Mouse (Mus musculus): ENCODE data around the gene Ptprm.

The Ptprm gene

GRCm38 (mm10) chr17:66701358-66702184, 652.7 kb downstream of the Ptprm start:
- DNase-seq (ENCODE audit: low read depth, low spot score) = no peak
- Histone ChIP-seq H3K27me3 (ENCODE audit: control insufficient read depth, insufficient read depth, low read length, poor library complexity, severe bottlenecking) (no peaks in the 10 kb centered on the region), H3K36me3 (ENCODE audit: control insufficient read depth, insufficient read depth, low read length, poor library complexity, severe bottlenecking) (no peaks in the 10 kb centered on the region)

DNA sequence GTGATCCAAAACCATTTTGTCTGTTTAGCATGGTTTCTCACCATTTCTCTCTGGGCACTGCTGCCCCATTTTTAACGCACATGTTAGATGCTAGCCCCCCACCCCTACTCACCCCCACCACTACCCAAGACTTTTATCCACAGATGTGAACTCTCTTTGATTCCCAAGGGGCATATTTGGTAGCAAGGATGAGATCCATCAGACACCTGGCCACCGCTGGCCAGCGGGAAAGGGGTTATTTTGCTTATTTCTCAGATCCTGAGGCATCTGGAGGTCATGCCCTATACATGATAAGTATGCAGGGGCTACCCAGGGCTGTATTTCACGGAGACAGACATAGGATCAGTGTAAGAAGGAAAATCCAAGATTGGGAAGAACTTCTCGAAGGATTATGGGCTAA, 654.4 kb downstream of the Ptprm start:
- H3K36me3 ChIP-seq (ENCODE audit: control insufficient read depth, insufficient read depth, low read length, poor library complexity, severe bottlenecking) = no peaks in the 10 kb centered on the region
- no peak for DNase-seq (ENCODE audit: low read depth, low spot score)
- H3K27me3 ChIP-seq (ENCODE audit: control insufficient read depth, insufficient read depth, low read length, poor library complexity, severe bottlenecking) = no peaks in the 10 kb centered on the region

DNA sequence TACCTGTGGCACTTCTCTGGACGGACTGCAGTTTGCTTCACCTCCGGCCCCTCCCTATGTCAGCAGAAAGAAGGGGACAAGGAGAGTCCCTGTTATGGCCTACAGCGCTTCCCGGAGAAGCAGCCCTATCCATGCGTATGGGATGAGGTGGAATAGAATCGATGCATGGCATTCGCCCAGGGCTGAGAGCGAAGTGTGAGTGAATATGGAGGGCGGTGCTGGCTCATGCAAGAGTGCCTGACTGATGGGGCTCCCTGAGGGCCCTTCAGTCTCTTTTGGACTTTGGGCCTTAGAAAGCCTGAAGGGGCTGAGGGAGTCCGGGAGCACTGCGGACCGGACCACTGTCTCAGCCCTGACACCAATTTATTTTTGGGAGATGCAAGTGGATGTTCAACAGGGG, 656.6 kb downstream of the Ptprm start:
- DNase-seq (ENCODE audit: low read depth, low spot score) = no peak
- no peaks in the 10 kb centered on the region for H3K36me3 ChIP-seq (ENCODE audit: control insufficient read depth, insufficient read depth, low read length, poor library complexity, severe bottlenecking)
- no peaks in the 10 kb centered on the region for H3K27me3 ChIP-seq (ENCODE audit: control insufficient read depth, insufficient read depth, low read length, poor library complexity, severe bottlenecking)

- Histone ChIP-seq H3K27me3 (ENCODE audit: control insufficient read depth, insufficient read depth, low read length, poor library complexity, severe bottlenecking) (no peaks in the 10 kb centered on the region), H3K36me3 (ENCODE audit: control insufficient read depth, insufficient read depth, low read length, poor library complexity, severe bottlenecking) (no peaks in the 10 kb centered on the region)
- no peak for DNase-seq (ENCODE audit: low read depth, low spot score)
Measured at GRCm38 (mm10) chr17:66696531-66697172, 657.6 kb downstream of the Ptprm start.

DNA sequence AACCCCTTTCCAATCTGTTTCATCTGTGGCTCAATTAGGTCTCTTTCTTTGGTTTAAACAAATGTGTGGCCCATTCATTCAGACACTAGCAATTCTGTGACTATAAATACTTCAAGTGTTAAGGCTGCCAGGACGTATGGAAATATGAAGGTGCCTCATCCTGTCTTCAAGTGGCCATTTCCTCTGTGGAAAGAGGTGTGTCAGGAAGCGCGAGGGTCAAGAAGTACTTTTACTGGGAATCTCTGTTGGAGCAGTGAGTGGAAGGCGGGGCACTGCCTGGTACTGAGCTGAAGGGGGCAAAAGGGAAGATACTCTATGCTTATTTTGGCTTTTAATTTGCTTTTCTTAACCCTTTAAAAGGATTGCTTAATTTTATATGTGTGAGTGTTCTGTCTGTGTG, 659.9 kb downstream of the Ptprm start:
- Histone ChIP-seq H3K36me3 (ENCODE audit: control insufficient read depth, insufficient read depth, low read length, poor library complexity, severe bottlenecking) (no peaks in the 10 kb centered on the region), H3K27me3 (ENCODE audit: control insufficient read depth, insufficient read depth, low read length, poor library complexity, severe bottlenecking) (no peaks in the 10 kb centered on the region)
- no peak for DNase-seq (ENCODE audit: low read depth, low spot score)

DNA sequence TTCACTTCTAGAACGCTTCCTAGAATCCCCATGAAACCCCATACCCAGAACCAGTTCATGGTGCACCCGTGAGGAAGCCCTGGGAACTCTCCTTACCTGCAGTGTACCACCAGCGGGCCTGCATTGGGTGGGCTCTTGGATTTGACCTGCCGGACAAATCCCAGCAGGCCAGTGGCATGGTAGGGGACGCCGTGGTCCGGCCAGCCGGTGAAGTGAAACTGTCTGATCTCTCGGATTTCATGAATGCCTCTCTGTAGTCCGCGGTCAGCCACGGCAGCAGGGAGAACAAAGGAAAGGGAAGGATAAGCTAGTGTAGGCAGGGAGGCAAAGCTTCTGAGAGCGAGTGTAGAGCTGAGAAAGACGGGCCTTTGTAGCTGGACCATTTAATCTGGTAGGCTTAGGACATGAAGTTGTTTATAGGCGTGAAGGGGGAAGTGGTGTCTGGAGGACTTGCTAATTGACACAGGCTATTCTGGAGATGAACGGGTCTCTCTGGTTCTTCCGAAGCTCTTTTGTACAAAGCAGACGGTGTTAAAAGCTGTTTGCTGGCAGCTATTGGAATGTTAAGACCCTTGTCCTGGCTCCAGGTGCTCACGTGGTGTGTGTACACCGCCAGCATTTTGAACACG, 660.5 kb downstream of the Ptprm start:
- DNase-seq (ENCODE audit: low read depth, low spot score) = no peak
- Histone ChIP-seq H3K36me3 (ENCODE audit: control insufficient read depth, insufficient read depth, low read length, poor library complexity, severe bottlenecking) (no peaks in the 10 kb centered on the region), H3K27me3 (ENCODE audit: control insufficient read depth, insufficient read depth, low read length, poor library complexity, severe bottlenecking) (no peaks in the 10 kb centered on the region)

DNA sequence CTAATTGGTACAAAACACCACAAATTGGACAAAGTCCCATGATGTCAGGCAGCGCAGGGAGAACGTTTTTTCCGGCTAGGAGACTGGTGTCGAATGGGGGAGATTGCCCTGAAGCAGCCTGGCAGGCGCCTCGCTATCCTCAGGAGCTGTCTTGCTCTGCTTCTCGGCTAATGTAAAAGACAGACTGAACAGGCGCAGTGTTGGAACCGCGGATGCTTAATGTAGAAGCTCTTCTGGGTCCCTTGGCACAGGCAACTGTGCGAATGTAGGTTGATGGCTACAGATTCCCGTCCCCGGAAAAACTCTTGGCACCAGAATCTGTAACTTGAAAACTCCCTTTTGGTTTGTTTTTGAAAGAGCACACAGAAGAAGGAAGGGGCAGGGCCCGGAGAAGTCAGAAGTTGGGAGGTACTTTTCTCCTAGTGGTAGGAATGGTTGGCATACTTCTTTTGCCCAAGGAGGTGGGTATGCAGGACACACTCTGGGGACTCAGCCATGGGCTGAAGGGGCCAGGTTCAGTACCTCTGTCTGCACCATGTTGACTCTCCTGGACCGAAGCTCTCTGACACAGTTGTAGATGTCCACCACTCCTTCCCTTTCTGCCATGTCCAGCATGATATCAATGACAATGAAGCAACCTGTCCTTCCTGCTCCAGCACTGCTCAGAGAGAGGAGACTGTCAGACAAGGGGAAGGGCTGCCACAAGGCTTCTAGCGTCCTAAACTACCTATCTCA, 661.1 kb downstream of the Ptprm start:
- Histone ChIP-seq H3K27me3 (ENCODE audit: control insufficient read depth, insufficient read depth, low read length, poor library complexity, severe bottlenecking) (no peaks in the 10 kb centered on the region), H3K36me3 (ENCODE audit: control insufficient read depth, insufficient read depth, low read length, poor library complexity, severe bottlenecking) (no peaks in the 10 kb centered on the region)
- DNase-seq (ENCODE audit: low read depth, low spot score) = no peak

GRCm38 (mm10) chr17:66688179-66688578, 666.1 kb downstream of the Ptprm start:
- DNase-seq (ENCODE audit: low read depth, low spot score) = no peak
- Histone ChIP-seq H3K36me3 (ENCODE audit: control insufficient read depth, insufficient read depth, low read length, poor library complexity, severe bottlenecking) (no peaks in the 10 kb centered on the region), H3K27me3 (ENCODE audit: control insufficient read depth, insufficient read depth, low read length, poor library complexity, severe bottlenecking) (no peaks in the 10 kb centered on the region)

- no peaks in the 10 kb centered on the region for H3K36me3 ChIP-seq (ENCODE audit: control insufficient read depth, insufficient read depth, low read length, poor library complexity, severe bottlenecking)
- no peaks in the 10 kb centered on the region for H3K27me3 ChIP-seq (ENCODE audit: control insufficient read depth, insufficient read depth, low read length, poor library complexity, severe bottlenecking)
- no peak for DNase-seq (ENCODE audit: low read depth, low spot score)
Measured at GRCm38 (mm10) chr17:66687543-66687942, 666.7 kb downstream of the Ptprm start.

DNA sequence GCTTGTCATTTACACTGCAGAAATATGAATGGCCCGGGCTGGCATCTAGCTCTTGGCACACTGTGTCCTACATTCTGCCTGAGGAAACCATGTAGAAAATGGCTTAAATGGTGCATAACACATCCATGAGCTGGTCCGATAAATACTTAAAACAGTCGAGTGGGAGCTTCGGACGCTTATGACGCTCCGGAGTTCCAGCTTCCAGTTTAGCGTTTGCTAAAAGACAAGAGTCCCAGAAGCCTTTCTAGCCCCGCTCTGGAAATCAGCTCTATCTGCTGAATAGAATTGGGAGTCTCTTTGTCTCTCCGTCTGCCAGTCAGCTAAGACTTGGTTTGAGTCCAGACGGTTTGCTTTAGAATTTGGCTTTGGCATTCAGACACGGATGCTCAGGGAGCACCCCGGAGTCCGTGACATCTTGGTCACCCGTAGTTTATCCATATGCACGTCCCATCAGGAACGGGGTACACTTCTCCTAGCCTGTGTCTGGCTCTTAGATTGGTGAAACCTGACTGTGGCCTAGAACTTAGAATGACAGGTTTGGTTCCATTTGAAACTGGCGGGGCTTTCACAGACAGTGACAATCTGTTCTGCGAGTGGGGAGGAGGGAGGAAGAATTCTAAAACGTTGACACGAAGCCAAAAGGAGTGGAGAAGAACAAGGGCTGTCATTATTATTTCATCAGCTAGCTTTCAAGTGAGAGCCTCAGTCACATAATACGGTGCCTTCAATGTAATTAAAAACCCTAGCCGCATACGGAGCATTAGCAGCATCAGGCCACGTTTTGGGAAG, 667.4 kb downstream of the Ptprm start:
- Histone ChIP-seq H3K36me3 (ENCODE audit: control insufficient read depth, insufficient read depth, low read length, poor library complexity, severe bottlenecking) (no peaks in the 10 kb centered on the region), H3K27me3 (ENCODE audit: control insufficient read depth, insufficient read depth, low read length, poor library complexity, severe bottlenecking) (no peaks in the 10 kb centered on the region)
- DNase-seq (ENCODE audit: low read depth, low spot score) = no peak

DNA sequence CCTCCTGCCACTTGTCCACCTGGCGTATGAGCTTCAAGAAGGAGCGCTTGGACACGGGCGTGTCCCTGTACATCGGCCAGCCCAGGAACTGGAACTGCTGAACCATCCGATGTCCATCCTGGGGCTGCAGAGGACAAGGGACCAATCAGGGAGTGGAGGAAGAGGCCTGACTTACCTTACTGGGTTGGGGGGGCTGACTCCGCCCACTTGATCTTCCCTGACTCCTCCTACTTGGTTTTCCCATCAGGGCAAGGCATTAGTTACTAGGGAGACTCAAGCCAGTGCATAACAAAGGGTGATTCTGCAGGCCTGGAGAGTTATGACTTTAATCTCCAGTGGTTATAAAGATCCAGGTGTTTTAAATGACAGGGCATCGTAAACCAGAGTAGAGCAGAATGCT, 670.8 kb downstream of the Ptprm start:
- DNase-seq (ENCODE audit: low read depth, low spot score) = no peak
- Histone ChIP-seq H3K36me3 (ENCODE audit: control insufficient read depth, insufficient read depth, low read length, poor library complexity, severe bottlenecking) (no peaks in the 10 kb centered on the region), H3K27me3 (ENCODE audit: control insufficient read depth, insufficient read depth, low read length, poor library complexity, severe bottlenecking) (no peaks in the 10 kb centered on the region)

DNA sequence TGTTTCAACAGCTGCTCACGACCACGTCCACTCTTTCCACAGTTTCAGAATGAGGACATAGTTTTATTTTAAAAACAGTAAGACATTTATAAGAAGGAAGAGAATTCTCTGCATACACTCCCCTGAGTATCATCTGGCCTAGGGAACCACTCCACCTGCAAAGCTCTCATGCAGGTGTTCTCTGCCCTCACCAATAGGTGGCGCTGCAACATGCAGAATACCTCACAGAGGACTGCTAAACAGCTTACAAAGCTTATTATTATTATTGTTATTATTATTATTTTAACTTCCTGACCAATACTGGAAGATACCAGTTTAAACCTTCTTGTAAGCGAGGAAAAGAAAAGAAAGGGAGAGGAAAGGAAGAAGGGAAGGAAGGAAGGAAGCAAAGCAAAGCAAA, 673.6 kb downstream of the Ptprm start:
- DNase-seq (ENCODE audit: low read depth, low spot score) = no peak
- no peaks in the 10 kb centered on the region for H3K27me3 ChIP-seq (ENCODE audit: control insufficient read depth, insufficient read depth, low read length, poor library complexity, severe bottlenecking)
- no peaks in the 10 kb centered on the region for H3K36me3 ChIP-seq (ENCODE audit: control insufficient read depth, insufficient read depth, low read length, poor library complexity, severe bottlenecking)

- Histone ChIP-seq H3K36me3 (ENCODE audit: control insufficient read depth, insufficient read depth, low read length, poor library complexity, severe bottlenecking) (no peaks in the 10 kb centered on the region), H3K27me3 (ENCODE audit: control insufficient read depth, insufficient read depth, low read length, poor library complexity, severe bottlenecking) (no peaks in the 10 kb centered on the region)
- no peak for DNase-seq (ENCODE audit: low read depth, low spot score)
Measured at GRCm38 (mm10) chr17:66674667-66675066, 679.6 kb downstream of the Ptprm start.

- DNase-seq (ENCODE audit: low read depth, low spot score) = no peak
- no peaks in the 10 kb centered on the region for H3K27me3 ChIP-seq (ENCODE audit: control insufficient read depth, insufficient read depth, low read length, poor library complexity, severe bottlenecking)
- no peaks in the 10 kb centered on the region for H3K36me3 ChIP-seq (ENCODE audit: control insufficient read depth, insufficient read depth, low read length, poor library complexity, severe bottlenecking)
Measured at GRCm38 (mm10) chr17:66671715-66672230, 682.5 kb downstream of the Ptprm start.

Data from splenic B cell, adult 2 months (primary cell).